Mouse (Mus musculus) neural tube, embryonic 14.5 days (tissue): Measurements from ENCODE around the gene Ick. TPM values are rescaled to one million over a fixed set of nuclear protein-coding genes. Genes with fewer than 3 reads are reported as not detected.

Experiments
- ATAC-seq: fragments of 200-750 bp; cut with Nextera tagmentation; 2 replicates; pipeline ENCODE4 v1.8.0; 2017; ENCODE audit warnings: low read depth, mild to moderate bottlenecking, moderate TSS enrichment, moderate library complexity
- H3K27ac ChIP-seq: fragments of 300-500 bp; sonication (generic); 2 replicates; pipeline ENCODE4 v1.5.1; 2014; ENCODE audit warnings: low read depth, mild to moderate bottlenecking, control low read depth, low read length, moderate library complexity, mixed read lengths
- H3K27me3 ChIP-seq: fragments of 300-500 bp; sonication (generic); 2 replicates; pipeline ENCODE4 v1.6.1; 2014; ENCODE audit warnings: low read length; ENCODE audit not compliant: control insufficient read depth, insufficient read depth
- H3K36me3 ChIP-seq: fragments of 300-500 bp; sonication (generic); 2 replicates; pipeline ENCODE4 v1.6.1; 2014; ENCODE audit warnings: low read length, mixed read lengths; ENCODE audit not compliant: control insufficient read depth, insufficient read depth
- H3K4me1 ChIP-seq: fragments of 300-500 bp; sonication (generic); 2 replicates; pipeline ENCODE4 v1.6.1; 2014; ENCODE audit warnings: low read length; ENCODE audit not compliant: control insufficient read depth, insufficient read depth
- H3K4me2 ChIP-seq: fragments of 300-500 bp; sonication (generic); 2 replicates; pipeline ENCODE4 v1.6.1; 2014; ENCODE audit warnings: mild to moderate bottlenecking, low read depth, low read length, control low read depth
- H3K4me3 ChIP-seq: fragments of 300-500 bp; sonication (generic); 2 replicates; pipeline ENCODE4 v1.5.1; 2014; ENCODE audit warnings: low read depth, low read length, control low read depth, mixed read lengths
- H3K9ac ChIP-seq: fragments of 300-500 bp; sonication (generic); replicated peaks from 2 replicates; pipeline ENCODE4 v1.6.1; 2014; ENCODE audit warnings: low read depth, mild to moderate bottlenecking, control low read depth, low read length, mixed read lengths
- H3K9me3 ChIP-seq: fragments of 300-500 bp; sonication (generic); 2 replicates; pipeline ENCODE4 v1.6.1; 2016; ENCODE audit warnings: low read length; ENCODE audit not compliant: control insufficient read depth
- WGBS: fragments of 180-500 bp; shearing (Covaris S2); extraction: QIAGEN DNeasy Blood & Tissue Kit; methylation state at CpG from one replicate; pipeline ENCODE4 v1.1.7; 2014; 5-methylcytosine and 5-hydroxymethylcytosine counted together
- polyA plus RNA-seq: library from polyadenylated mRNA; unstranded; fragments of >200 nt; fragmentation: Nextera tagmentation; extraction: Ambion mirVana; gene quantifications from 2 replicates; pipeline ENCODE4 v1.2.1, GENCODE M21; 2014

The Ick gene
- polyA plus RNA-seq, 1 experiment from 2014 or later, result 40.8 TPM

DNA sequence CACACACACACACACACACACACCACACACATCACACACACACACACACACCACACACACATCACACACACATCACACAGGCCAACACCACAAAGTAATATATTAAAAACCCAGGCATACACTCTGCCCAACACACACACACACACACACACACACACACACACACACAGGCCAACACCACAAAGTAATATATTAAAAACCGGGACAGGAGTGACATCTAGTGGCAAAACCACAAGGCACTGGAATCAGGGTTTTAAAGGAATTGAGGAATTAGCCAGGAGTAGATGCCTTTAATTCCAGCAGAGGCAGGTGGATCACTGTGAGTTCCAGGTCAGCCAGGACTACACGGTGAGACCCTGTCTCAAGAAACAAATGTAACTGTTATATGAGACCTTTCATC, 30.8 kb upstream of the Ick start:
- Histone ChIP-seq H3K27ac (no peak overlapping the region), H3K4me2 (no peak overlapping the region), H3K4me3 (no peak overlapping the region), H3K9ac (no peak overlapping the region), H3K27me3 (no peaks in the 10 kb centered on the region), H3K9me3 (no peaks in the 10 kb centered on the region), H3K4me1 (no peaks in the 10 kb centered on the region), H3K36me3 (peaks cover under 1% of the 10 kb centered on the region)
- ATAC-seq, result no peak
- 44% methylated on average over 2 of the region's 2 CpGs for WGBS

DNA sequence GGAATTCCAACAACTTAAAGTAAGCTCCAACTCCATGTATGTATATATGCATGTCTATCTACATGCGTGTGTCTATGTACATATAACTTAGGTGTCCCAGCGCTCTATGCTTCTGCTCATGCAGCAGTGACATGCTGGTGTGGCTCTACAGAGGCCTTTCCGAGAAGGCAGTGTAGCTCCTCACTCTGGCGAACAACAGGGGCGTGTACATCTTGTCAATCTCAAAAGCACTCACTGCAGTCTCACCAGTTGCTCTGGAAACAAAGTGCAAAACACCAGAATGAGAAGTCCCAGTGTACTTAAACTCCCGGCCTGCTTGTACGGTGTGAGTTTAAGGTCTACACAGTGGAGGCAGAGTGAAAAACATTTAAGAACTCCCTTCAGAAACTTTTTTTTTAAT, 27.2 kb upstream of the Ick start:
- no peak for ATAC-seq
- 84% methylated on average over 7 of the region's 7 CpGs for WGBS

DNA sequence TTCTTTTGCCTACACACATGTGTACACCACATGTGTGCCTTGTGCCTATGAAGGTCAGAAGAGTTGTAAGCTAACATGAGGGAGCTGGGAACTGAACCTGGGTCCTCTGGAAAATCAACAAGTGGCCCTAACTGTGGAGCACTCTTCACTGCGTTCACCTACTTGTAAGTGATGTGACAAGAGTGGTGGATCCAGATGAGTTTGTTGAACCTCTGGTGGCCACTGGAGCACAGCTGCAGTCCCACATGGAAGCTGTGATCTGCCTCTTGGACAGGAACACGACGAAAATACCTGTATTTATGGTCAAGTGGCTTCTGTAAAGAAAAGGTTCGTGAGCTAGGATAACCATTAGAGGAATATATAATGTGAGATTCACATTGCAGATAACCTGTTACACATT, 24.7 kb upstream of the Ick start:
- peaks cover 34% of the 10 kb centered on the region for H3K36me3 ChIP-seq
- H3K4me1 ChIP-seq, result no peaks in the 10 kb centered on the region
- no peak for ATAC-seq
- no peak overlapping the region for H3K9ac ChIP-seq
- H3K27me3 ChIP-seq, result no peaks in the 10 kb centered on the region
- no peak overlapping the region for H3K4me2 ChIP-seq
- WGBS, result 87% methylated on average over 4 of the region's 4 CpGs
- H3K9me3 ChIP-seq, result no peaks in the 10 kb centered on the region
- H3K4me3 ChIP-seq, result no peak overlapping the region
- no peak overlapping the region for H3K27ac ChIP-seq

More for the DNA sequence above, 27.2 kb upstream of the Ick start:
- H3K4me1 ChIP-seq, result no peaks in the 10 kb centered on the region
- no peak overlapping the region for H3K9ac ChIP-seq
- no peaks in the 10 kb centered on the region for H3K9me3 ChIP-seq
- H3K36me3 ChIP-seq, result peaks cover 34% of the 10 kb centered on the region
- H3K4me2 ChIP-seq, result no peak overlapping the region
- H3K27me3 ChIP-seq, result no peaks in the 10 kb centered on the region
- no peak overlapping the region for H3K4me3 ChIP-seq
- H3K27ac ChIP-seq, result no peak overlapping the region

DNA sequence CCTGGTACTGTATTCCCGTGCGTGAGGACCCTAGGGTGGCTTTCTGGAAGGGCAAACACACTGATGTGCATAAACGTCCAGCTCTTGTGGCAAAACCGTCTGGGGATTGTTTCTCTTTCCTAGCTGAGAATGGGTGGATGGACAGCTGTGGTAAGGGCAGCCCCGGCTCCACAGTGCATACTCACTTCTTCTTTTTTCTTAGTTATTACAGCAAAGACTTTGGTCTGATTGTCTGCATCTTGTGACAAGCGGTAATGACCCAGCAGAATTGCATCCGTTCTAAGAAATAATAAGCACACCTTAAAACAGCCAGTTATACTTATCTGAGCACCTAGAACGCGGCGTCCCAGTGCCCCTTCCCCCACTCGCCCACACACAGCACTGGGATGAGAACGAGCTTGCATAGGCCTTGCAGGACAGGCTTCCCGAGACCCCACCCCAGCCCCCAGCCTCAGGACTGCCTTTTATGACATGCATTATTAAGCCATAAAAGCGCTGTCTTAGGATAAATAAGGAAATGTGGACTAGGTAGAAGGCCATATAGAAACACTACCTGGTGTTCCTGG, 23.2 kb upstream of the Ick start:
- Histone ChIP-seq H3K4me1 (no peaks in the 10 kb centered on the region), H3K27ac (no peak overlapping the region), H3K36me3 (peaks cover 34% of the 10 kb centered on the region), H3K27me3 (no peaks in the 10 kb centered on the region), H3K9ac (no peak overlapping the region), H3K9me3 (no peaks in the 10 kb centered on the region), H3K4me2 (no peak overlapping the region), H3K4me3 (no peak overlapping the region)
- 75% methylated on average over 14 of the region's 14 CpGs for WGBS
- ATAC-seq, result no peak

DNA sequence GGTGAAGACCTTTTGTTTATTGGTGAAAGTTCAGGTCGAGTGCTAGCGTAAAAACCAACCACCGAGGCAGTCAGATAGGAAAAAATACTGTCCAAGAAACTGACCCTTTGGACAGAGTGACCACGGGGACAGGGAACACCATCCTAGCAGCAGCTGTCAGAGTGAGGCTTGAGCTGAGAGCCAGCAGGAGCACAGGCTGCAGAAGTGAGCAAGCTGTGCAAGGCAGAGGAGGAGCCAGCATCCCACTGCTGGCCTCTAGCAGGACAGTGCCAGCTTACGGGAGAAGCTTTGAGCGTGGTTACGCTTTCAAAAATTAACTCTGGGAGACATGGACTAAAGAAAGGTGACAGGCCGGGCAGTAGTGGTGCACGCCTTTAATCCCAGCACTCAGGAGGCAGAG, 21.2 kb upstream of the Ick start:
- no peaks in the 10 kb centered on the region for H3K9me3 ChIP-seq
- 87% methylated on average over 9 of the region's 9 CpGs for WGBS
- no peaks in the 10 kb centered on the region for H3K27me3 ChIP-seq
- H3K27ac ChIP-seq, result no peak overlapping the region
- peaks cover 36% of the 10 kb centered on the region for H3K36me3 ChIP-seq
- H3K9ac ChIP-seq, result no peak overlapping the region
- no peak overlapping the region for H3K4me2 ChIP-seq
- H3K4me3 ChIP-seq, result no peak overlapping the region
- no peaks in the 10 kb centered on the region for H3K4me1 ChIP-seq
- no peak for ATAC-seq

DNA sequence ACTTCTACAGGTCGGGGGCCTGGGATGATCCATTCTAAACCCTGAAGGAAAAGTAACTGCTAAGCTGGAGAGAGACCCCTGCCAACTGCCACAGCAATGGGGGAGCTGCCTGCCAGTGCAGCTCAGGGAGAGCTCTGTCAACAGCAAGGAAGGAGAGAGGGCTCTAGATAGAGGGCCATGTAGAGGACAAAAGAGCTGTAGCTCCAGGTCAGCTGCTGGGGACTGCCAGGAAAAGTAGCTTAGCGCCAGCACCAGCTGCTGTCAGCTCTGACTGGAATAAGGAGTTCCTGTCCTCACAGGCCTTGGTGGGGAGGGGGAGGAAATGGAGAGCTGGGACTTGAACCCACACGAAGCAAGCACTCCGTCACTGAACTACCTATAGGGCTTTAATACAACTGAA, 20.5 kb upstream of the Ick start:
- Histone ChIP-seq H3K36me3 (peaks cover 40% of the 10 kb centered on the region), H3K27ac (no peak overlapping the region), H3K9ac (no peak overlapping the region), H3K27me3 (no peaks in the 10 kb centered on the region), H3K4me3 (no peak overlapping the region), H3K4me1 (no peaks in the 10 kb centered on the region), H3K9me3 (no peaks in the 10 kb centered on the region), H3K4me2 (no peak overlapping the region)
- ATAC-seq, result no peak
- 85% methylated on average over 4 of the region's 4 CpGs for WGBS

DNA sequence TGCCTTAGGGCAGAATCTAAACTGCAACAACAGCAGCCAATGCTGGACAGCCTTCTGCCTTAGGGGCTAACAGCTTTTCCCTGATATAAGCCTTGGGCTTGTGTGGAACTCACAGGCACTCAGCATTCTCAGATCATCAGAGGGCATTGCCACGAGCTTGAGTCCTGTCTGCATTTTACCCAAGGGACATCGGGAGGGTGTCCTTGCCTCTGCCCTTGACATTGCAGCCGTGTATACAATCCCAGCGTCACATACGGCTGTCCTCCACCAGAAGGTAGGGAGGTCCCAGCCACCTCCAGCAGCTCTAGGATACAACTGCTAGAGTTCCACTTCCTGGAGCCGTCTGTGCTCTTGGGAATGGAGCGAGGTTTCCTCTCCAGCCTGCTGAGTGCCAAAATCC, 20.0 kb upstream of the Ick start:
- no peak overlapping the region for H3K9ac ChIP-seq
- no peaks in the 10 kb centered on the region for H3K4me1 ChIP-seq
- H3K9me3 ChIP-seq, result no peaks in the 10 kb centered on the region
- 82% methylated on average over 7 of the region's 7 CpGs for WGBS
- no peak for ATAC-seq
- no peak overlapping the region for H3K4me2 ChIP-seq
- no peak overlapping the region for H3K27ac ChIP-seq
- peaks cover 39% of the 10 kb centered on the region for H3K36me3 ChIP-seq
- H3K4me3 ChIP-seq, result no peak overlapping the region
- no peaks in the 10 kb centered on the region for H3K27me3 ChIP-seq

DNA sequence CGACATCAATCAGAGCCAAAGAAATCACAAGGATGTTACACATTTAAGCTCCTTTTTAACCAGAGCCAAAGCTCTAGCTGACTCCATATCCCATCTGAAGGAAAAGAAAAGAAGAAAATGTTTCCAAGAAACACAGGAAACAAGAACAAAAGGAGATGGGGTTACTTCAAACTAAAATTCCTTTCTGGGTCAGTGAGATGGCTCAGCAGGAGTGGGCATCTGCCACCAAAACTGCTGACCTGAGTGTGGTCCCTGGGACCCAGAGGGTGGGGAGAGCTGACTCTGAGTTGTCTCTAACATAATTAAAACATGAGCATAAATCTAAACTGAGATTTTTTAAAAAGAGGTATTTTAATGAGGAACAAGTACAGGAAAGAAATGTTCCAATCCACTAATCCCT, 19.1 kb upstream of the Ick start:
- no peak overlapping the region for H3K4me3 ChIP-seq
- no peak overlapping the region for H3K27ac ChIP-seq
- H3K36me3 ChIP-seq, result peaks cover 33% of the 10 kb centered on the region
- H3K9ac ChIP-seq, result no peak overlapping the region
- no peak for ATAC-seq
- H3K4me1 ChIP-seq, result no peaks in the 10 kb centered on the region
- no peaks in the 10 kb centered on the region for H3K27me3 ChIP-seq
- no peaks in the 10 kb centered on the region for H3K9me3 ChIP-seq
- 93% methylated on average over 1 of the region's 1 CpGs for WGBS
- H3K4me2 ChIP-seq, result no peak overlapping the region

DNA sequence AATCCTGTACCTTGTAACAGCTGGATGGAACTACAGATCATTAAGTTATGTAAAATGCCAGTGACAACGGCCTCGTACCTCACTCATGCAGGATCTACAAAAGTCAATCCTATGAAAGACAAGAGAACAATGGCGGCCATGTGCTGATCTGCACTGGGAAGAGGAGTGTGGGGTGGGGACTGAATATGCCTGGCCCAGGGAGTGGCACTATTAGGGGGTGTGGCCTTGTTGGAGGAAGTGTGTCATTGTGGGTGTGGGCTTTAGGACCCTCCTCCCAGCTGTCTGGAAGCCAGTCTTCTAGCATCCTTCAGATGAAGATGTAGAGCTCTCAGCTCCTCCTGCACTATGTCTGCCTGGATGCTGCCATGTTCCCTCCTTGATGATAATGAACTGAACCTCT, 18.4 kb upstream of the Ick start:
- Histone ChIP-seq H3K9ac (no peak overlapping the region), H3K4me2 (no peak overlapping the region), H3K4me1 (no peaks in the 10 kb centered on the region), H3K27ac (no peak overlapping the region), H3K4me3 (no peak overlapping the region), H3K27me3 (no peaks in the 10 kb centered on the region), H3K9me3 (no peaks in the 10 kb centered on the region), H3K36me3 (peaks cover 33% of the 10 kb centered on the region)
- no peak for ATAC-seq
- 91% methylated on average over 3 of the region's 3 CpGs for WGBS

DNA sequence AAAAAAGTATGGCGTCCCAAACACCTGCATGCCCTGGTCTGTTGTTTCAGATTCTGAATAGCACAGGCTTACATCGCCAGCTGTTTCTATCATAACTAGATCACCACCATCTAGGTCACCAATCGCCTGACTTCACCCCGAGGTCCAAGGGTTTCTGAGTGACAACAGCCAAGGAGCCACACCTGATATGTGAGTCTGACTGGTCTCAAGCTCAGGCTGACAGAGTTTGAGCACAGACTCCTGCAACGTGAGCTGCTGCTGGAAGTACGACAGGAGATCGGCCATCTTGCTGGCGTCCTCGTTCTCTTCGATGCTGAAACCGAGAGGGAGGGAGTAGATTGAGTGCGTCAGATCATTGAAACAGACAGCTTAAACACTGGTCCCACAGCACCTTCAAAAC, 13.3 kb upstream of the Ick start:
- ATAC-seq, result no peak
- H3K36me3 ChIP-seq, result peaks cover 59% of the 10 kb centered on the region
- 96% methylated on average over 12 of the region's 12 CpGs for WGBS

More for the DNA sequence above, 13.3 kb upstream of the Ick start:
- H3K4me3 ChIP-seq, result no peak overlapping the region
- no peak overlapping the region for H3K4me2 ChIP-seq
- no peak overlapping the region for H3K9ac ChIP-seq
- no peaks in the 10 kb centered on the region for H3K4me1 ChIP-seq
- no peaks in the 10 kb centered on the region for H3K27me3 ChIP-seq
- H3K27ac ChIP-seq, result no peak overlapping the region
- H3K9me3 ChIP-seq, result no peaks in the 10 kb centered on the region
